Mouse (Mus musculus): ENCODE results near the gene Aldh3b3.

GRCm38 (mm10) chr19:4003112-4003511 is 44.7 kb downstream of the Aldh3b3 start, which contains the start of gene Doc2g:
- TF ChIP-seq CTCF (IDR thresholded peaks at IDR 0.05; ENCODE audit: borderline replicate concordance, control insufficient read depth, extremely low read depth, insufficient read depth, low read length, poor library complexity) (no peak), POLR2A (IDR thresholded peaks at IDR 0.05; ENCODE audit: control insufficient read depth, extremely low read depth, insufficient read depth, low read length, poor library complexity) (no peak)
